Mouse (Mus musculus) kidney, adult 8-10 months (tissue): ENCODE data around the gene Hoxa10.

Source experiments
- DNase-seq, 2 experiments: peaks; one replicate each; pipeline ENCODE4 v3.0.0; 2022

Gene Hoxa10

DNA sequence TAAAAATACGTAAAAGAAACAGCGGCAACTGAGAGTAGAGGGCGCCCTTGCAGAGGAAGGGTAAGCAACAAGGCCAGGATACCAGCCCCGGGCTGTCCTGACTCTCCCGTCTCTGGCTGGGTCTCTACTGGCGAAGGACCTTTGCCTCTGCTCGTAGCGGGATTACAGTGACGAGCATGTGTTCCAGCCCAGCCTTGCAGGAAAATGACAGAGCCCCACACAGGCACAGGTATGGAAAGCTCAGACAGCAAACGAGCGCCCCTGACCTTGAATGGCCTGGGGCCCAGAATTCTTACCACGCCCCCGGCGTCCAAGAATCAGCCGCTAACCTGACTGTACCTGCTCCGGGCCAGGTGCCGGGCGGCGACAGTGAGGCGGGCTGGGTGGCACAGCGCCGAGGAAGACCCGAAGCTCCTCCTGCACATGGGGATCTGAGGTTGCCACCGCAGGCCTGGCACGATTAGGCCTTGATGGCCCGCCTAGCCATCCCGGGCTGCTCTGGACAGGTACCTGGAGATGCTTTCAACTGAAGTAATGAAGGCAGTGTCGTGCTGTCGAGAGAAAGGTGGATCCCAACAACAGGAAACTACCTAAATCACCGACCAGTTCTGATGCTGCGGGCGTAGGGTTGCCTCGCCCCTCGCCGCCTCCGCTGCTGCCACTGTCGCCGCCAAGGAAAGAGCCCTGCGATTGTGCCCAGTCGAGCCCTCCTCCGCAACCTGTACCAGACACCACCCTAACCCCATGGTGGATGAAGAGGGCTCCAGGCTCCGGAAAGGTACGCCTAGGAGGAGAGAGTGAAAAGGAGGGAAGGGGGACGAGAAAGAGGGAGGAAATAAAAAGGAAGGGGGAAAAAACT, 10.9 kb downstream of the Hoxa10 start:
- peak; percentile 83 to 86 for DNase-seq

DNA sequence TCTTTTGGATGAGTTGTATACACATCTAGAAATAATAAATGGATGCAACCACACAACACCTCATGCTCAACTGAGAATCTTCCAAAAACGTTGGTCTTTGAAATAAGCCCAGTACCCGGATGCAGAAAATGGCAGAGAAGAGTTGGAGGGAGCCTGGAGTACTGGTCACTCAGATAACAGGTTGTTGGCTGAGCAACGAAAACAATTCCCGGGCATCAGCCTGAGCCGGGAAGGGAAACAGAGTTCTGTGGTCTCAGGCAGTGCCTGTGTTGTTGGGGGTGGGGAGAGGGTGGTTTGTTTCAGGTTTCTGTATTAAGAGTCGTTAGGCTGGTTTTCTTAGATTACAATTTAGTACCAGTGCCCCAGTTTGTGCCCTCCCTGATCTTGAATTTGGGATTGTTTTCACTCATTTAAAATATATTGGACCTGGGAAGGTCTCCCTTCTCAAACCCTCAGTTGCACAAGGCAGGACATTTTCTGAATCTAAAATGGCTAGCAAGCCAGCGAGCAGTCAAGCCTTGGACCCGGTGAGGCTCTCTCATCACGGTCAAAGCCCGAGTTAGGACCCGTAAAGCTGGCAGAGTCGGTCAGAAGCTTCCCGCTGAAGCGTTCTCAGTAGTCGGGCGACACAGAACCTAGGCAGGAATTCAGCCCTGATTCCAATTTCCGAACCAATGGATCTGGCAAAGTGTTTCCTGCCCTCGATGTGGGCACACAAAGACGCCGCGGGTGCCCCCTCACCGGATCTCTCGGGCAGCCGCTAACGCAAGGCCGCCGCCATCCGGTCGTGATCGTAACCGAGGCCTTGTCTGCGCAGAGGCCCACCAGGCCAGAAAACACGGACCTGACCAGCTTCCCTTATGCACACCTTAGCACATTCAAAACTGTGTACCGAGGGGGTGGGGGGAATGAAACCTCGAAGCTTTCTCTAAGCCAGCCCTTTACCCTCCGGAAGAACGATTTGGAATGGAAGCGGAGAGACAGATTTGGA, 11.9 kb downstream of the Hoxa10 start:
- peak; percentile 15 to 60 for DNase-seq

DNA sequence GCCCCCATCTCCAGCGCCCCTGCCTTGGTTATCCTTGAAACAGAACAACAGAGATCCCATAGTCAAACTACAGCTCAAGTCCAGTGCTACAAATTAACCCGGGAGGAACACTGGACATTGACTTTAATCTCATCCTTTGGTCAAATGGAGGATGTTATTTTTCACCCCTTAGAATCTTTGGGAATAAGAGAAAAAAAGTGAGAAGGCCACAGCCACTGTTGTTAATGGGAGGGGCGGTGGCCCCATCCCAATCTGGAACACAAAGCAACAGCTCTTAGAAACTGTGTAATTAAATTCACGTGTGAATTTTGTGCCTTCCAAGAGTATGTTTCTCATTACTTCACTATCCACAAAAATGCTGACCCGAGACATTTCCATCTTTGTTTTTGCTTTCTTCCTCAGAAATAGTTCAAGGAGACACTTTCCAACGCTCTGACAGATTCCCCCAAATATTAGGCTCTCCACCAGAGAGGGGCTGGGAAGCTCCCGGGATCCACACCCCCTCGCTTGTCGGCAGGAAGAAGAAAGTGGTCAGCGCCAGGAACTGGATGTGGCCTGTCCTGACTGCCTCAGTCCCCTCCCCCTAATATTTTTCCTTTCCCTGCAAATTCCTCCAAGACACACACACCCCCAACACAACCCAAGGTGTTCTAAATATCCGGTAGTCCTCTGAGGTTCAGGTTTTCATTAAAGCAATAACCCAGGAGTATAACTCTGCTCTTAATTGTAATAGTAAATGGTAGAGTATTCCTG, 13.0 kb downstream of the Hoxa10 start:
- DNase-seq: peak; percentile 46 to 51

DNA sequence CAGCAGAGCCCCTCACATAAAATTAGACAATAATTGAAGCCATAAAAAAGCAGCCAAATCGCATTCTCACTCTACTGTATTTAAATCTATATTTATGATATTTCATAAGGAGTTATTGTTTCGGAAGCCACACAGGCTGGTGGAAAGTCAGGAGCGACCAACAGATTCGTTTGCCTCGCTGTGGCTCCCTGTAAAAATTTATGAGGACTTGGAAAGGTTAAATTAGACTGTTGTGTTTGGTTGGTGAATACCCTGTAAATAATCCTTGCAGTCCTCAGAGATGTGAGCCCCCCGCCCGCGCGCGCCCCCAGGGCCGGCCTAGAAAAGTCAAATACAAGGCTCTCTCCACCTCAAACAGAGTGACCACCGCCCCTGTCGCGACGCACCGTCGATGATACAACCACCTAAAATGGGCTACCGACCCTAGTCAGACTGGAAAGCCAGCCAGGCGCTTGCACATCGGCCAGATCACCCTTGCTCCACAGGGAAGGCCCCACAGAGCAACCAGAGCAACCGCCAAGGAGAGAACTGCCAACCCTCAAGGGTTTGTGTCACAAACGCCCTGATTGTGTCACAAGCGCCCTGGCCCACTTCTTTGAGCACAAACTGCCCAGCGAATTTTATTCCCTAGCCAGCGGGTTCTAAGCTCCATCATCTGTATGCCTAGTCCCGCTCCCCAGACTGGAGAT, 13.9 kb downstream of the Hoxa10 start:
- DNase-seq: peak in 1 of 2 experiments; percentile 37

DNA sequence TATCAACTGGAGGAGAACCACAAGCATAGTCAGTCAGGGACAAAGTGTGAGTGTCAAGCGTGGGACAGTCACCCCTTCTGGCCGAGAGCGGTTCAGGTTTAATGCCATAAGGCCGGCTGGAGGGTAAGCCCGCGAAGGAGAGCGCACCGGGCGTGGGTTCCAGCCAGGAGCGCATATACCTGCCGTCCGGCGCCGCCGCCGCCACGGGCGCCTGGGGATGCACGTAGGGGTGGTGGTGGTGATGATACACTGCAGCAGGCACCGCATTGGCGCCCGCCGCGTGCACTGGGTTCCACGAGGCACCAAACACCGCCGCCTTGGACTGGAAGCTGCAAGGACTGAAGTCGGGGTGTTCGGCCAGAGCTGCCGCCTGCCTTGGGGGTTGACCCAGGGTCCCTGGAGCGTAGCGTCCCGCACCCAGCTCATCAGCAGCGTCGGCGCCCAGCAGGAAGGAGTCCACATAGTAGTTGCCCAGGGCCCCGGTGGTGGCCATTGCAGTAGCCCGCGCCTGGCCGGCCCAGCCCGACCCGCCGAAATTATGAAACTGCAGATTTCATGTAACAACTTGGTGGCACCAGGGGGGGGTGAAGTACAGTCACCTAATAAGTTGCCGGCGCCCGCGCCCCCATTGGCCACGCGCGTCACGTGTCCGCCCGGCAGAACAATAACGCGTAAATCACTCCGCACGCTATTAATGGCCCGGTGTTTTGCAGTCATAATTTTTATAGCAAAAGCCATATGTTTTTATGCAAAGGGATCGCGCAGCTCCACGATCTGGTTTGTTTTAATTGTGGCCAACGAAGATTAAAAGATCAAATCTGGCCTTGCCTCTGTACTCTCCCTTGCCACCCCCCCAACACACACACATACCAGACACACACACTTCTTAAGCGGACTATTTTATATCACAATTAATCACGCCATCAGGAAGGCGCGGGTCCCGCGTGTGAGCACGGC, 14.8 kb downstream of the Hoxa10 start:
- DNase-seq: peak; percentile 90 to 91

DNA sequence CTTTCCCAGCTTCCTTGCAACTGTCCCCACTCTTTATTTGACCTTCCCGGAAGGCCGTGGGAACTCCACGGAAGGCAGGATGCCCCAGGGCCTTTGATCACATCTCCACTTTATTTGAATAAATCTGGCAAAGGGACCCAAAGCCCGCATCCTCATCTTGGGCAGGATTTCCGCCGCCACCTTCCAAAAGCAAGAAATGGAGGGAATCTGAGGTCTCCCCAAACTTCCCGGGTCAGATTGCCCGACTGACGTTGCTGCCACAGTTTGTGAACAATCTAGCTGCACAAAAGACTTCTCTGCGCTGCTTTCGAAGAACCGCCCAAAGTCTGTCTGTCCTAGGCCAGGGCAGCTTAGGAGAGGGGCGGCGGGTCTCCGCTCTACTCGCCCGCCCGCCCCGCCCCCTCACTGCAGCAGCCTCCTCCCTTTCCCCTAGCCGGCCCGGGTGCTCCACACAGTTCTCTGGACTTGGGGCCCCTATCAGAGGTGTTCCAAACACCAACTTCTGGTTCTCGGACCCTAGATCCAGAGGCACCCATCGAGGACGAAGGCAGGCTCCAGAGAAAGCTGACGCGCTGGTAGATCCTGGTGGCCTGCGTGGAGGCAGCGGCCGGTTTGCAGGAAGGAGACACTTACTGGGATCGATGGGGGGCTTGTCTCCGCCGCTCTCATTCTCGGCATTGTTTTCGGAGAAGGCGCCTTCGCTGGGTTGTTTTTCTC, 15.6 kb downstream of the Hoxa10 start:
- peak in 1 of 2 experiments; percentile 35 for DNase-seq

DNA sequence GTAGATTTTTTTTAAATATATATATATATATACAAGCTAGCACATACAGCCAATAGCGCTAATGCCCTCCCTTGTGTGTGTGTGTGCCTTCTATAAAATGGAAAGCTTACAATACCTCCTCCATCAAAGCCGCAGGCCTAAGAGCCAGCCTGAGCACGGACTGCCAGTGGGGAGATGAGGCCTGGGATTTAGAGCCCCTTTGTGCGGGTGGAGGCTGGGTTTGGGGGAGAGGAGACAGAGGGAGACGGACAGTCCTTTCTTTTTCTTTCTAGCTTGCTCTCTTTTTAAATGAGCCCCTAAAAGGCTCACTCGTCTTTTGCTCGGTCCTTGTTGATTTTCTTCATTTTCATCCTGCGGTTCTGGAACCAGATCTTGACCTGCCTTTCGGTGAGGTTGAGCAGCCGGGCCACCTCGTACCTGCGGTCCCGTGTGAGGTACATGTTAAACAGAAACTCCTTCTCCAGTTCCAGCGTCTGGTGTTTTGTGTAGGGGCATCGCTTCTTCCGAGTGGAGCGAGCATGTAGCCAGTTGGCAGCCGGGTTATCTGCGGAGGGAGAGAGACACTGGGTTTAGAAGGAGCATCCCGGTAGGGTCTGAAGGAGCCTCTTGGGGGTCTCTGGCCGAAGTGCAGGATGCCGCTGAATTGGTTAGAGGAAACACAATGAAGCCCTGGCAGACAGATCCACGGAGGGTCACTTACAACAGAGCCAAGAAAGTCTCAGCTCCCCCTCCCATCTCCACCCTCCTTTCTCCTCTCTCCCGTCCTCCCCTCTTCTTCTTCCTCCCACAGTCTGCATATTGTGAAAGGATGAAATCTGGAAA, 16.5 kb downstream of the Hoxa10 start:
- DNase-seq: peak in 1 of 2 experiments; percentile 37

DNA sequence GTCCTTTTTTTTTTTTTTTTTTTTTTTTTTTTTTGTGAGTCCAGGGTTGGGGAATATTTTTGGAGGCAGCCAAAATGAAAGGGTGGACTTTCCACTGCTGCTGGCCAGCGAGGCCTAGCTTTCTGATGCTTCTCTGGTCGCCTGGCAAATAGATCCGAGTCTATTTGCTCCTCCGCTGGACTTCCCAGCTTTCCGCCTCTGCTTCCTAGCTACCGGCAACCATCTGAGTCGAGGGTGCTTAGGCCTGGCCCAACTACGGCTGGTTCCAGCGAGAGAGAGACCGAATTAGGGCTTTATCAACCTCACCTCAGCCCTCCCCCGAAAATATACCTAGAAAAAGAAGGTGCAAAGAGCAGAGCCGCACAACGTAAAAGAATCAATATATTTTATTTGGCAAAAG, 17.9 kb downstream of the Hoxa10 start:
- DNase-seq: peak in 1 of 2 experiments; percentile 21

DNA sequence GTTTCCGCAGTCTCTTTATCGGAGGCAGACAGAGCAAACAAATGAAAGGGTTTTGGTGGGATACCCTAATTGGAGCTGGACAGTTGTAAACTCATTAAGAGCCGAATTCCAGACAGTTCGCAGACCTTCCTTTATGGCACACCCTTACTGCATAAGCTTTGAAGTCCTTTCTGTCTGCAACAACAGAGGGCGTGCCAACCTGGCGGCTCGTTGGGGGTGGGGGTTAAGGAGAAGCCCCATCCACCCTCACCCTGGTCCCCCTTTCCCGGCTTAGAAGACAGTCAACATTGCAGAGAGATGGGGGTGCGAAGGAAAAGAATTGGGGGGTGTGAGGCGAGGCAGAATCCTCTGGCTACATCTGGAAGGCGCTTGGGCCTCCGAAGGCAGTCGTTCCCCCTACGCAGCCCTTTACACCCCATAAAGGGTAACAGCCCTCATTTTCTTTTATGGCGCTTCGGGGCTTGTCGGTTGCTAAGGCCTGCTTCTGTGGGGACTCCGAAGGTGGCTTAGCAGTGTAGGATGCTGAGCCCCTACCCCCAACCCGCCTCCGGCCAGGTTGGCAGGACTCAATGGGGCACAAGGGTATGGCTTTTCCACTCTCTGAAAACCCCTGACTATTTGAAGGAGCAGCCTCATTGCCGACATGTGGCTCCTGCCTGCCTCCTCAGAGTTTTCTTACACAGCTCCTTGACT, 18.5 kb downstream of the Hoxa10 start:
- no peak for DNase-seq

DNA sequence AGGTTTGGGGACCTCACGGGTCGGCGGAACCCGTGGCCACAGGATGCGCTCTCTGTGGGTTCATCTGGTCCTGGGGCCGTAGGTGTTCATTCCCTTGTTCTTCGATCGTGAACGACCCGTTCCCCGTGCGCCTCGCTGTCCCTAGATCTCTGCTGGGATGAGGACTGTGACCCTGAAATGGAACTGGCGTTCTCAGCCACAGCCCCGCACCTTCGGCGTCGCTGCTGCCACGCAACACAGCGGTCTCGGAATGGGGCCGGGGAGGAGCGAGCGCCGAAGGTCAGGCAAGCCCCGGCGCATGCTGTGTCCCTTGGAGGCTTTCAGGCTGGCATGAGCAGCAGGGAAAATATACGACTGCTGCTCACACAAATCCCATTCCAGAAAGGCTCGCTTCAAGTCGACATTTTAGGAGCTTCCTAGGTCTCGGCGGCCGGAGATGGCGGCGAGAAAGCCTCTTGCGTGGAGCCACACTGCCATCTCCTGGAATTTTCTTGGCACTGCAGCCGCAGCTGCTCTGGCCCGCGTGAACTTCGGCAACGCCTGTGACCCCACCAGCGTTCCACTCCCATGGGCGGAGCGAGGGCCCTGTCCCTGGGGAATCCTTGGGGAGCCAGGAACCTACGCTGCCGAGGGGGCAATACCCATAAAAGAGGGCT, 19.2 kb downstream of the Hoxa10 start, which contains the start of gene Hoxa7:
Gene Hoxa7, minus strand, starts transcription at position 518 of the 656 bp plus-strand sequence.
- DNase-seq: peak; percentile 94 to 97

DNA sequence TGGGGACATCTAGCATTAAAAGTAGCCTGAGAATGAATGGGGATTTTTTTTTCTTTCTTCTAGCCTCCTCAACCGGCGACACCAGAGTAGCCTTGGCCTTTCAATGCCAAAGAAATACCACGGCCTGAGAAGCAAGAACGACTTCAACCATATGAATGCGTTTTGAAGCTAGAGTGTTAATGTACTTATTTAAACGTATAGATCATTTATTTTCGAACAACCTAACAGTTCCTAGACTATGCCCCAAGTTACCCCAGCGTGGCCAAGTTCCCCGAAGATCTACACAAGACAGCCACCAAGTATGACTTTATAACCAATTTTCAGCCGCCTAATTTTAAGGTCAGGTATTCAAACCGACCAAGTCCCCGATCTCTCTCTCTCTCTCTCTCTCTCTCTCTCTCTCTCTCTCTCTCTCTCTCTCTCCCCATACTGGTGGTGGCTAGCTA, 19.8 kb downstream of the Hoxa10 start:
- no peak for DNase-seq

DNA sequence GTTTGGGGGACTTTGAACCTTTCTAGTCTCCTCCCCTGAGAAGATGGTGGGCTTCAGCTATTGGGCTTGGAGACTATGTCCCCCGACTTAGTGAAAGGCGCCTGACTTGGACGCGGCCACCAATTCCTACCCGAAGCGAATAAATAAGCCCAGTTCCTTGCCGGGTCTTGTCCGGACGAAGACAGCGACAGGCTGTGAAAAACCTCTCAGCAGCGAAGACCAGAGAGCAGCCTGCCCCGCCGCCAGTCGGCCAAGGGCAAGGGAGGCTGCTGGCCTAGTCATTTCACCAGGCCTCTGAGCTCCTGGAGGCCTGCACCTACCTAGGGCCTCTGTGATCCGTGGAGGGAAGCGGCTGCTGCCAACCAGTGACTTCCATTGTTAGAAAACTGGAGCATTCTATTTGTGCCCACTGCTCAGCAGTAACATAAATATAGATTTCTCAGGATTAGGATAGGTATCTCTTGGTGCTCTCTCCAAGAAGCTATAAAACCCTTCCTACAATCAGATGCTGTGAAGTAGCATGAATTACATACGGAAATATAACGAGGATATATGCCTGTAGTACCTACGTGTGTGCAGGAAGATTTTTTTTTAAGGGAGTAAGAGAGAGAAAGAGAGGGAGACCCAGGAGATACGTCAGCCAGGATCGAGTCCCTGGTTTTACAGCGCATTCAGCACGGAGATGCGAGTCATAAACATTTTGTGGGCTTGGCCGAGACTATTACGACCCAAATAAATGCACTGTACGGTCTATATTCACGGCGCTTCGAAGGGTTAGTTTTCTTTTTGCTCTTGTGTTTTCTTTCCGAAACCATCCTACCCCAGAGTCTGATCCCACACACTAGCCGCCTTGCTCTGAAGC, 20.4 kb downstream of the Hoxa10 start:
- DNase-seq: peak in 1 of 2 experiments; percentile 71

DNA sequence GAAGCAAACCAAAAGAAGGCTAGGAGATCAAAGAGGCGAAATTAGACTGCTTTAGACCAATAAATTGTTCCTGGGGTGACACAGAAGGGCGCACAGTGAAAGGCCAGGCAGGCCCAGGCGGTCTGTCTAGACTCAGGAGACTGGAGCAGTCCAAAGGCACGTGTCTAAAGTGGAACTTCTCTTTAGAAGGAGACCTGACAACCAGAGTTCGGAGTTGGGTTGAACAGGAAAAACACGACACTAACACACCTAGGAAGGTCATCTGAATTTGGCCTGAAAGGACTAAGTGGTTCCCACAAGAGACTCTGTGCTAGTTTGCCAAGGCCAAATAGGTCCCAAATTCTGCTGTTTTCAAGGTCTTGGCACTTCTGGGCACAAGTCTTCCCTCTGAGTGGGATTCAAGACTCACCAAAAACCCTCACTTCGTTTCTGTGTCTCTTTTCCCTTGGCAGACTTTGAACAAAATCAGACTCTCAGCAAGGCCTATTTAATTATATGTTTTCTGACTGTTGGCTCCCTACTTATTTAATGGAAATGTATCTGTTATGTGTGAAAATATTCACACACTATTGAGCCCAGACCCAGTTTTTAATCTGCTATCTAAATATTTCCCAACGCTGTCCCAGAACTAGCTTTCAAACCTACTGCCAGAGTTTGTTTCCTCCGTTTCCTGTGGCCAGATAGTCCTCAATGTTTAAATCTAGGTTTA, 21.3 kb downstream of the Hoxa10 start:
- DNase-seq: peak in 1 of 2 experiments; percentile 25

DNA sequence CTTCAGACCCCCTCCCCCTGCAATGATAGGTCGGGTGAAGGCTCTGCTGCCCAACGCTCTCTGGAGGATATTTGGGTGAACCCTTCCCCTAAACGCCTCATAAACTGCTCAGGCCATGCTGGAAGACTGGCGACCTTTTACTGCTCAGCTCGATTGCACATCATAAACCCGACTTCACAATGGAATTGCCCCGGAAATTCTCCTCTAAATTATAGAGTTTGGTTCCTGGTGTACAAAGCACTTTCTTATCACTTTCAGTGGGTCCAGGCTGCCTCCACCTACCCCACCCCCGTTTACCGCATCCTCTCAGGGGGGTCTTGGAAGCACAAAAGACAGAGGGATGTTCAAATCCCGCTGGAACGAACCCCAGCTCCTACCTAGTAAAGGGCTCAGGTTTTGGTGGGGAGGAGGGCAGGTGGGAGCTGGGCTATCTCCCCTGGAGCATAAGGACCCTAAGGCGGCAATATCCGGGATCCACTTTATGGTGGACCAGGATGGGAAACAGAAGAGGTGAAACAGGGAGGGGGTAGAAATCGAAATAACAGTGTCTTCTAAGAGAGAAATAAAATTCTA, 21.9 kb downstream of the Hoxa10 start:
- DNase-seq: peak in 1 of 2 experiments; percentile 24

DNA sequence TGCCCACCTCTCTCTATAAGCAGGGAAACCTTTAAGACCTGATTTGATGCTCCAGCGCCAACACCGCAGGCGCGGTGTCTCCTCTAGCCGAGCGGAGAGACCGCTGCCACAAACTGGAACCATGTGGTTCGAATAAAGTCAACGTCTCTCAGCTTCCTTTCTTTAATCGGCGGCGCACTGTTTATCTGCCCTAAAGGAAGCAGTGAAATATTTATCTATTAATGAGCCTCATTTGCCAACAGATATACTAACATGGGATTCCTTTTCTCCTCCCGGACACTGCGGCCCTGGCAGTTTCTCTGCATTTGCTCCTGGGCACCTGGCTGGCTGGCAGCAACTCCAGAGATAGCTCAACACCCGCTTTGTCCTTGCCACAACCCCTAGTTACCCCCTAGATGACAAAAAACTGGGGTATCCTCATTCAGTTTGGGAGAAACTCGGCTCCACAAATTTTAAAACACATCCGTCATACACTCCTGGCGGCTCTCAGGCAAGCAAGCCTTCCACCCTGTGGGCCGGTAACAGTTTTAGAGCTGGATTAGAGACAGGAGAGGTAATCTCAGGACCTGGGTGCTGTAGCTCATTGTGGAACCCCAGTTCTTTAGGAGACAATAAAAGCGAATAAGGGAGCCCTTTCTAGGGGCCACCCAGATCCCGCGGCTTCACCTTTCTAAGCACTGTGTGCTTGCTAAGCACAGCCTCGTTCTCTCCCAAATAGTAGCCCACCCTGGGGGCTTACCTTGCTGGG, 22.6 kb downstream of the Hoxa10 start:
- DNase-seq: peak in 1 of 2 experiments; percentile 48
